Mouse (Mus musculus) stomach, postnatal 0 days (tissue): ENCODE measurements around the gene Casq1.

Experiments
- CTCF ChIP-seq: IDR thresholded peaks from 2 replicates; pipeline ENCODE4 v1.5.1; 2016; ENCODE audit warnings: antibody characterized with exemption, low read depth, mild to moderate bottlenecking, moderate library complexity
- EP300 ChIP-seq: optimal IDR thresholded peaks from 2 replicates; pipeline ENCODE3; 2016; ENCODE audit warnings: antibody characterized with exemption

DNA sequence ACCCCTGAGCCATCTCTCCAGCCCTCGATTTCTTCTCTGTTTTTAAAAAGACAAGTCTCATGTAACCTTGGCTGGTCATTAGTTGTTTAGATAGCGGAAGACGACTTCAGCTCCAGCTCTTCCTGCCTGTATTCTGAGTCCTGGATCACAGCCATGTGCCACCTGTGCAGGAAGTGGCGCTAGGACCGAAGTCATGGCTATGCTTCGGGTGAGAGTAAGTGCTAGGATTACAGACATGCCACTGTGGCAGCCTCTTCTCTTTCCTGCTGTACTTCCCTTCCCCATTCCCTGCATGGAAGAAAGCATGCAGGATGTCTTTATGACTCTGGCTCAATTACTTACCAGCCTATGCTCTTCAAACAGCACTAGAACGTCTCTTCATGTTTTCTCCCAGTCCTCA lies 40.6 kb downstream of the Casq1 start:
- TF ChIP-seq CTCF (no peak), EP300 (no peak)
